Mouse (Mus musculus) forebrain, embryonic 14.5 days (tissue): ENCODE measurements at regions not wholly inside any gene's neighbourhood (a gene's known extent, or its start where the extent isn't known, plus 50 kb on each side); places are given as distances from the start of the nearest gene placed in this dataset.

Experiments used
- ATAC-seq: fragments of 200-750 bp; cut with Nextera tagmentation; 2 replicates; pipeline ENCODE4 v1.8.0; 2017; ENCODE audit warnings: mild to moderate bottlenecking, moderate library complexity
- DNase-seq: peaks from one replicate; pipeline ENCODE4 v3.0.0-alpha.2; 2015; ENCODE audit warnings: low spot score
- H3K27ac ChIP-seq: fragments of 300-500 bp; sonication (generic); 2 replicates; pipeline ENCODE4 v1.5.1; 2014; ENCODE audit warnings: low read depth, mild to moderate bottlenecking, control low read depth, low read length, moderate library complexity
- H3K27me3 ChIP-seq: fragments of 300-500 bp; sonication (generic); replicated peaks from 2 replicates; pipeline ENCODE4 v1.6.1; 2014; ENCODE audit warnings: low read length, control low read depth, mixed read lengths; ENCODE audit not compliant: control insufficient read depth, insufficient read depth
- H3K36me3 ChIP-seq: fragments of 300-500 bp; sonication (generic); 2 replicates; pipeline ENCODE4 v1.6.1; 2014; ENCODE audit warnings: low read length, control low read depth; ENCODE audit not compliant: control insufficient read depth, insufficient read depth
- H3K4me1 ChIP-seq: fragments of 300-500 bp; sonication (generic); 2 replicates; pipeline ENCODE4 v1.6.1; 2014; ENCODE audit warnings: antibody characterized with exemption, low read length, control low read depth; ENCODE audit not compliant: control insufficient read depth, insufficient read depth
- H3K4me2 ChIP-seq: fragments of 300-500 bp; sonication (generic); 2 replicates; pipeline ENCODE4 v1.6.1; 2014; ENCODE audit warnings: mild to moderate bottlenecking, control low read depth, low read length
- H3K4me3 ChIP-seq: fragments of 300-500 bp; sonication (generic); 2 replicates; pipeline ENCODE4 v1.5.1; 2014; ENCODE audit warnings: low read depth, low read length, control low read depth
- H3K9ac ChIP-seq: fragments of 300-500 bp; sonication (generic); 2 replicates; pipeline ENCODE4 v1.6.1; 2014; ENCODE audit warnings: mild to moderate bottlenecking, low read length, control low read depth, moderate library complexity
- H3K9me3 ChIP-seq: fragments of 300-500 bp; sonication (generic); replicated peaks from 2 replicates; pipeline ENCODE4 v1.6.1; 2016; ENCODE audit warnings: low read length, control low read depth, mixed read lengths; ENCODE audit not compliant: control insufficient read depth
- WGBS: fragments of 180-500 bp; shearing (Covaris S2); extraction: QIAGEN DNeasy Blood & Tissue Kit; methylation state at CpG from one replicate; pipeline ENCODE4 v1.1.7; 2014; 5-methylcytosine and 5-hydroxymethylcytosine counted together

GRCm38 (mm10) chr5:35221451-35222305 is 56.4 kb upstream of the Adra2c start:
- Histone ChIP-seq H3K9me3 (no peaks in the 10 kb centered on the region), H3K4me3 (no peak overlapping the region), H3K9ac (no peak overlapping the region), H3K4me2 (no peak overlapping the region), H3K36me3 (no peaks in the 10 kb centered on the region), H3K27me3 (no peaks in the 10 kb centered on the region), H3K27ac (no peak overlapping the region), H3K4me1 (no peaks in the 10 kb centered on the region)
- DNase-seq (peak; percentile 14), ATAC-seq (no peak)
- WGBS, result 87% methylated on average over 4 of the region's 4 CpGs

GRCm38 (mm10) chr5:35216271-35216670 is 61.8 kb upstream of the Adra2c start:
- no peak overlapping the region for H3K4me2 ChIP-seq

DNA sequence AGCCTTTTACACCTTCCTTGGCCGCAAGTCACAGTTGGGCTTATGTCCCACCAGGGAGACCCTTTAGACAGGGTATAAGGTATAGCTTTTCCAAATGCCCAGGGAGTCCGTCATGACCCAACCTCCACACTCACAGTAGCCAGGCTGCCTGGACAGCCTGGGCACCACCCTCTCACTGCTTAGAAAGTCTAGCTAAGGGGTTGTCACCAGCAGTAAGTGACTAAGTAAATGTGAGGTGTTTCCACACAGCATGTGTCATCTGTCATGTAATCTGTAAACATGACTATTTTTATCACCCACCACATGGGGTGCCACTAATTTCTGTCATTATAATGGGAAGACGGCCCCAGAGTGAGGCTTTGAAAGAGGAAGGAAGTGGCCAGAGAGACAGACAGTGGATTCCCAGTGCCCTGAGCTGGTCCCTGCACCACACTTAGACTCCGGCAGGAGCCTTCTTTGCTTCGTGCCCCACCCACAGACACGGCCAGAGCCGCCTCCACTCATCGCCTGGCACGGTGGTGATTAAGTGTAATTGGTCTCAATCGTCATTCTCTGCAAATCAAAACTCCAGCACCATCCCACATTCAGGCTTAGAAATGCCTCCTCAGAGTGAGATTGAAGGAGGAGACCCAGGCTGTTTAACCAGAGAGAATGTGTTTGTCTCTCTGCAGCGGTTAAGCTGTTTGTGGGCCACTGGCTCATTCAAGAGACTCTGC is 62.5 kb upstream of the Adra2c start:
- peak; percentile 7 for DNase-seq
- WGBS, result 63% methylated on average over 11 of the region's 11 CpGs
- ATAC-seq, result no peak

More at GRCm38 (mm10) chr5:35216271-35216670, 61.8 kb upstream of the Adra2c start:
- DNase-seq (no peak), ATAC-seq (no peak)
- no peaks in the 10 kb centered on the region for H3K9me3 ChIP-seq
- no peak overlapping the region for H3K4me3 ChIP-seq
- WGBS, result 62% methylated on average over 2 of the region's 2 CpGs
- H3K9ac ChIP-seq, result no peak overlapping the region
- no peaks in the 10 kb centered on the region for H3K27me3 ChIP-seq
- H3K4me1 ChIP-seq, result no peaks in the 10 kb centered on the region
- no peaks in the 10 kb centered on the region for H3K36me3 ChIP-seq
- H3K27ac ChIP-seq, result no peak overlapping the region

DNA sequence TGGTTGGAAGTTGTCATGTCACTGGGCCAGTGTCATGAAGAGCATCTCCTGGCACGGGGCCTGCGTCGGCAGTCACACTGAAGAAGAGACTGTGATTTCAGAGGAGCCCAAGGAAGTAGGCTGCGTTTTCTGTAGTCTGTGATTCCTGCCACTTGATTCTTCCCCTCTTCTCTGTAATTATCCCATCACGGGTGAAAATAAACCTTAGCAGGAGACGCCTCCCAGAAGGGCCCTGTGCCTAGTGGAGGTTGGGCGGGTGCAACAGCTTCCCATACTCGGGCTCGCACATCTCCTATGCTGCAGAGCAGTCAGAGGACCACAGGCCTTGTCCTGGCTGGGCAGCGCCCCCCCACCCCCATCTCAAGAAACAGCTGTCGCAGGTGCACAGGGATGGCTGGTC is 63.1 kb upstream of the Adra2c start:
- H3K4me3 ChIP-seq, result no peak overlapping the region
- no peak overlapping the region for H3K27ac ChIP-seq
- H3K9me3 ChIP-seq, result no peaks in the 10 kb centered on the region
- no peak overlapping the region for H3K4me2 ChIP-seq
- WGBS, result 72% methylated on average over 11 of the region's 11 CpGs
- ATAC-seq, result no peak
- no peaks in the 10 kb centered on the region for H3K4me1 ChIP-seq
- no peaks in the 10 kb centered on the region for H3K36me3 ChIP-seq
- DNase-seq, result peak; percentile 6
- no peaks in the 10 kb centered on the region for H3K27me3 ChIP-seq
- no peak overlapping the region for H3K9ac ChIP-seq

More for the DNA sequence above, 62.5 kb upstream of the Adra2c start:
- Histone ChIP-seq H3K9me3 (no peaks in the 10 kb centered on the region), H3K4me1 (no peaks in the 10 kb centered on the region), H3K27ac (no peak overlapping the region), H3K27me3 (no peaks in the 10 kb centered on the region), H3K4me3 (no peak overlapping the region), H3K9ac (no peak overlapping the region), H3K4me2 (no peak overlapping the region), H3K36me3 (no peaks in the 10 kb centered on the region)

GRCm38 (mm10) chr5:35209348-35209747 is 68.8 kb upstream of the Adra2c start:
- DNase-seq (no peak), ATAC-seq (no peak)
- Histone ChIP-seq H3K27me3 (no peaks in the 10 kb centered on the region), H3K4me1 (no peaks in the 10 kb centered on the region), H3K36me3 (no peaks in the 10 kb centered on the region), H3K4me3 (no peak overlapping the region), H3K9me3 (no peaks in the 10 kb centered on the region), H3K4me2 (no peak overlapping the region), H3K27ac (no peak overlapping the region), H3K9ac (no peak overlapping the region)
- 67% methylated on average over 1 of the region's 1 CpGs for WGBS

DNA sequence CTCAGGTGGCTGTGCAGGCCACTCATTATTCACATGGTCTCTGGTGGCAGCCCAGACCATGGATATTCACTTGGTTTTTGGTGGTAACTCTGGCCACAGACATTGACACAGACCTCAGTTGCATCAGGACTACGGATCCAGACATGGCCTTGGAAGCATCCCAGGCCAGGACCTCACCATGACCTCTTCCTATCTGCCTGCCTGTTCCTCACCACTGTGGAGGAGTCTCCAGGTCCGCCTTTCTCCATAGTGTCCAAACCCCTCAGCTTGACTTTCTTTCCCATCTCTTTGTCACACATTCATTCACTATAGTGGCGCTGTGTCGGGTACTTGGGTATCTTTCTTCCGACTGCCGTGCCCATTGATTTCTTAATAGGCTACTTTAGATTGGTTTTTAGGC is 74.1 kb upstream of the Adra2c start:
- Histone ChIP-seq H3K4me1 (no peaks in the 10 kb centered on the region), H3K4me2 (no peak overlapping the region), H3K27me3 (no peaks in the 10 kb centered on the region), H3K36me3 (no peaks in the 10 kb centered on the region), H3K9ac (no peak overlapping the region), H3K27ac (no peak overlapping the region), H3K9me3 (no peaks in the 10 kb centered on the region), H3K4me3 (no peak overlapping the region)
- WGBS, result 92% methylated on average over 6 of the region's 6 CpGs
- no peak for ATAC-seq
- no peak for DNase-seq

DNA sequence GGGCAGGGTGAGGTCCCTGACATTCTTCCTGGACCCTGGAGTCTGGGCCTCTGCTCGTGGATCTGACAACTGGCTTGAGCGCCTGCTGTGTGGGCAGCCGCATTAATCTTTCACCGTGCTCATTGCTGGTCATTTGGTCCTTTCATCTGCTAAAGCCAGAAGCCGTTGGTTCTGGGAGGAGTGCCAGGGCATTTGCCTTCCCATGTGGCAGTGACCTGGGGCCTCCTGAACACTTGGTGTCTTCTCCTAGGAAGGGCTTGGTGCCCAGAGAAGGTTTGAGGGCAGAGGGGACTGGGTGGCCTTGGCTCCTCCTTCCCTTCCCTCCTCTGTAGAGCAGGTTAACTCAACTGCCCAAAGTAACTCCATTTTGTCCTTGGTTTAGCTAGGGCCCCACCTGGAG is 79.7 kb upstream of the Adra2c start:
- no peak for DNase-seq
- no peak for ATAC-seq
- no peak overlapping the region for H3K4me3 ChIP-seq
- no peak overlapping the region for H3K4me2 ChIP-seq
- 58% methylated on average over 5 of the region's 5 CpGs for WGBS
- H3K27ac ChIP-seq, result no peak overlapping the region
- H3K36me3 ChIP-seq, result no peaks in the 10 kb centered on the region
- H3K9ac ChIP-seq, result no peak overlapping the region
- H3K9me3 ChIP-seq, result no peaks in the 10 kb centered on the region
- no peaks in the 10 kb centered on the region for H3K4me1 ChIP-seq
- H3K27me3 ChIP-seq, result no peaks in the 10 kb centered on the region

DNA sequence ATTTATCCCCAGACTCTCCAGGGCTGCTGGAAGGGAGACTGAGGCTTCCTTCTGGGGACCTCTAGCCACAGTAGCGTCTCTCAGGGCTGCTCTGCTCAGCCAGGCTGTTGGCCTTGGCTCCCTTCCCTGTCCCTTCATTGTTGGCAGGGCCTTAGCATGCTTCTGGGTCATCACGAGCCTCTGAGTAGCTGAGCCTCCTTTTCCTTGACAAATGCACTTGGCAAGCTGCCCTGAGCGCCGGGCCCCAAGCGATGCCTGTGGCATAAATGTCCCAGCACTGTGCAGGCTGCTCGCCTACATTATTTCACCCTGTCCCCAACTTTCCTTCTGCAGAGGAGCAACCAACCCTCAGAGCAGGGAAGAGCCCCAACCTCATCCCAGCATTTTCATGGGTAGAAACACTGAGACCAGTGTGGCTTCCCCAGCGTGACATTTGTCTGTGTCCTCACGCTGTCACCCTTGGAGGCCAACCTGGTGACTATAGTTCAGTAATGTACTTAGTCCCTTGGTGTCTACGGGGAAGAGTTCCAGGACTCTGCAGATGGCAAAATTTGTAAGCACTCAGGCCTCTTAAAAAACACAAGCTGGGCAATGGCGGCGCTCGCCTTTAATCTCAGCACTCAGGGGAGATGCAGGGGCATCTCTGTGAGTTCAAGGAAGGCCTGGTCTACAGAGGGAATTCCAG is 83.7 kb upstream of the Lrpap1 start:
- H3K4me2 ChIP-seq, result no peak overlapping the region

More for the DNA sequence above, 83.7 kb upstream of the Lrpap1 start:
- no peaks in the 10 kb centered on the region for H3K9me3 ChIP-seq
- H3K4me1 ChIP-seq, result peaks cover 14% of the 10 kb centered on the region
- WGBS, result 47% methylated on average over 12 of the region's 12 CpGs
- DNase-seq, result peak; percentile 84
- no peaks in the 10 kb centered on the region for H3K36me3 ChIP-seq
- 0 out of 2 replicates have a peak overlapping the region, but pooled peaks have one; percentile 1 for H3K9ac ChIP-seq
- H3K27ac ChIP-seq, result peak overlapping the region; percentile 27; the same call in 1 of the 2 replicates
- ATAC-seq, result peak; percentile 78
- H3K4me3 ChIP-seq, result no peak overlapping the region
- no peaks in the 10 kb centered on the region for H3K27me3 ChIP-seq
